Mouse (Mus musculus) c-Kit-positive CD71-negative TER-119-negative erythroid progenitor cells, embryonic 14.5 days (primary cell): ENCODE data around the gene Spo11.

Source experiments
- DNase-seq: peaks from one replicate; pipeline ENCODE4 v3.0.0-alpha.2; 2013; ENCODE audit warnings: low read depth

Spo11 gene

GRCm38 (mm10) chr2:173034998-173035397, 57.5 kb downstream of the Spo11 start:
- DNase-seq = no peak

GRCm38 (mm10) chr2:173035653-173036052, 58.2 kb downstream of the Spo11 start:
- no peak for DNase-seq

GRCm38 (mm10) chr2:173036055-173036454, 58.6 kb downstream of the Spo11 start:
- no peak for DNase-seq

- DNase-seq = no peak
These were observed 59.1 kb downstream of the Spo11 start for GRCm38 (mm10) chr2:173036611-173037010.

GRCm38 (mm10) chr2:173037347-173037746, 59.8 kb downstream of the Spo11 start:
- no peak for DNase-seq

- DNase-seq = no peak
These were observed 60.5 kb downstream of the Spo11 start for GRCm38 (mm10) chr2:173037827-173038607.

GRCm38 (mm10) chr2:173039041-173039440, 61.5 kb downstream of the Spo11 start:
- DNase-seq = no peak

- no peak for DNase-seq
These were observed 63.3 kb downstream of the Spo11 start for GRCm38 (mm10) chr2:173040803-173041202.

GRCm38 (mm10) chr2:173041242-173041641, 63.7 kb downstream of the Spo11 start:
- no peak for DNase-seq

GRCm38 (mm10) chr2:173041893-173042292, 64.4 kb downstream of the Spo11 start:
- no peak for DNase-seq

GRCm38 (mm10) chr2:173042504-173043162, 65.1 kb downstream of the Spo11 start:
- no peak for DNase-seq
